Mouse (Mus musculus) C2C12 (cell line): Measurements from ENCODE around the gene Acpp. TPM values are rescaled to one million over a fixed set of nuclear protein-coding genes. Genes with fewer than 3 reads are reported as not detected.
"Not testable (repeated sequence)": the region's sequence is repeated elsewhere in the genome, so short reads cannot be mapped to it uniquely, and the experiment has no call there.

Experiments used
- H3K27me3 ChIP-seq: one replicate; pipeline ENCODE4 v1.6.1; 2011; ENCODE audit not compliant: control insufficient read depth, insufficient read depth, insufficient read length
- H3K36me3 ChIP-seq: one replicate; pipeline ENCODE4 v1.6.1; 2011; ENCODE audit not compliant: control insufficient read depth, insufficient read depth
- H3K4me3 ChIP-seq: one replicate; pipeline ENCODE4 v1.5.1; 2011; ENCODE audit warnings: mild to moderate bottlenecking, control low read depth; ENCODE audit not compliant: poor library complexity, insufficient read depth, severe bottlenecking
- H3K79me2 ChIP-seq: one replicate; pipeline ENCODE4 v1.6.1; 2011; ENCODE audit not compliant: control insufficient read depth, insufficient read depth
- H3K79me3 ChIP-seq: one replicate; pipeline ENCODE4 v1.6.1; 2011; ENCODE audit warnings: low read depth, control low read depth
- H3ac ChIP-seq: one replicate; pipeline ENCODE3; 2011; ENCODE audit warnings: low read depth; ENCODE audit not compliant: control insufficient read depth, insufficient read length
- CEBPB ChIP-seq: IDR thresholded peaks from one replicate; pipeline ENCODE4 v1.6.1; 2011; ENCODE audit warnings: low read depth, mild to moderate bottlenecking, control low read depth, moderate library complexity
- CTCF ChIP-seq: IDR thresholded peaks from one replicate; pipeline ENCODE4 v1.5.1; 2011; ENCODE audit not compliant: control insufficient read depth, insufficient read depth, insufficient read length
- FOSL1 ChIP-seq: IDR thresholded peaks from one replicate; pipeline ENCODE4 v1.8.0; 2011; ENCODE audit warnings: mild to moderate bottlenecking, low read length; ENCODE audit not compliant: poor library complexity, insufficient read depth, severe bottlenecking
- MAX ChIP-seq: IDR thresholded peaks from one replicate; pipeline ENCODE4 v1.6.1; 2011; ENCODE audit warnings: mild to moderate bottlenecking, control low read depth
- MYOD1 ChIP-seq: IDR thresholded peaks from one replicate; pipeline ENCODE4 v1.6.1; 2011; ENCODE audit warnings: low read depth; ENCODE audit not compliant: control insufficient read depth, insufficient read length
- MYOG ChIP-seq: IDR thresholded peaks from one replicate; pipeline ENCODE4 v1.6.1; 2011; ENCODE audit not compliant: control insufficient read depth, insufficient read length; ENCODE audit errors: extremely low read depth
- USF1 ChIP-seq: IDR thresholded peaks from one replicate; pipeline ENCODE4 v1.6.1; 2011; ENCODE audit warnings: low read depth, mild to moderate bottlenecking, control low read depth, moderate library complexity
- long read RNA-seq, 2 experiments: library from polyadenylated mRNA; unstranded; transcript quantifications; one replicate each; pipeline ENCODE4 v2.0.0; 2019 to 2020
- polyA plus RNA-seq: library from polyadenylated mRNA; unstranded; fragments of >200 nt; fragmentation: generic; extraction: Trizol; gene quantifications from one replicate; pipeline ENCODE4 v1.2.1, GENCODE M21; 2012; ENCODE audit warnings: missing spikeins

The Acpp gene
- 0.04 TPM for polyA plus RNA-seq
- long read RNA-seq, experiment 1, result 0 reads
- long read RNA-seq, experiment 2, result 0 reads

GRCm38 (mm10) chr9:104337183-104337931 lies at the start of gene Acpp:
Acpp (minus strand) TSS chr9:104337748.
- H3ac ChIP-seq, result no peak within 1 kb of the TSS
- no peaks in the 10 kb centered on the region for H3K36me3 ChIP-seq
- no peak for TF ChIP-seq MYOD1
- no peak for TF ChIP-seq FOSL1
- no peak for TF ChIP-seq MYOG
- no peak for TF ChIP-seq CTCF
- no peaks in the 10 kb centered on the region for H3K27me3 ChIP-seq
- H3K79me2 ChIP-seq, result no peaks in the 10 kb centered on the region
- H3K79me3 ChIP-seq, result no peaks in the 10 kb centered on the region
- no peak within 1 kb of the TSS for H3K4me3 ChIP-seq

- H3ac ChIP-seq, result no peak overlapping the region
- no peaks in the 10 kb centered on the region for H3K36me3 ChIP-seq
- H3K27me3 ChIP-seq, result no peaks in the 10 kb centered on the region
- H3K79me3 ChIP-seq, result no peaks in the 10 kb centered on the region
- TF ChIP-seq CTCF (no peak), CEBPB (no peak), FOSL1 (no peak), USF1 (no peak), MYOG (no peak), MAX (no peak), MYOD1 (no peak)
- H3K79me2 ChIP-seq, result no peaks in the 10 kb centered on the region
- no peak overlapping the region for H3K4me3 ChIP-seq
Measured at GRCm38 (mm10) chr9:104382571-104383170, 45.1 kb upstream of the Acpp start.

GRCm38 (mm10) chr9:104379532-104380162 lies 42.1 kb upstream of the Acpp start:
- no peak overlapping the region for H3ac ChIP-seq
- H3K79me3 ChIP-seq, result no peaks in the 10 kb centered on the region
- no peaks in the 10 kb centered on the region for H3K27me3 ChIP-seq
- no peaks in the 10 kb centered on the region for H3K36me3 ChIP-seq
- no peaks in the 10 kb centered on the region for H3K79me2 ChIP-seq
- H3K4me3 ChIP-seq, result no peak overlapping the region
- TF ChIP-seq MAX (no peak), MYOD1 (peak; percentile 24)

GRCm38 (mm10) chr9:104375573-104375972 lies 38.0 kb upstream of the Acpp start:
- no peak for TF ChIP-seq USF1
- TF ChIP-seq MYOD1, result peak; percentile 96
- peak; percentile 36 for TF ChIP-seq CEBPB
- TF ChIP-seq MYOG, result no peak
- TF ChIP-seq CTCF, result no peak
- TF ChIP-seq MAX, result no peak
- TF ChIP-seq FOSL1, result peak; percentile 82
- H3K79me2 ChIP-seq, result no peaks in the 10 kb centered on the region
- H3ac ChIP-seq, result no peak overlapping the region
- H3K79me3 ChIP-seq, result no peaks in the 10 kb centered on the region
- no peaks in the 10 kb centered on the region for H3K36me3 ChIP-seq
- no peaks in the 10 kb centered on the region for H3K27me3 ChIP-seq
- H3K4me3 ChIP-seq, result no peak overlapping the region

- no peak overlapping the region for H3ac ChIP-seq
- H3K79me2 ChIP-seq, result no peaks in the 10 kb centered on the region
- H3K79me3 ChIP-seq, result no peaks in the 10 kb centered on the region
- H3K27me3 ChIP-seq, result no peaks in the 10 kb centered on the region
- no peaks in the 10 kb centered on the region for H3K36me3 ChIP-seq
- H3K4me3 ChIP-seq, result no peak overlapping the region
- TF ChIP-seq USF1, result no peak
- TF ChIP-seq CTCF, result peak; percentile 31
- no peak for TF ChIP-seq CEBPB
- TF ChIP-seq MYOD1, result no peak
- TF ChIP-seq MAX, result no peak
Measured at GRCm38 (mm10) chr9:104373253-104373652, 35.7 kb upstream of the Acpp start.

GRCm38 (mm10) chr9:104366983-104367382 lies 29.4 kb upstream of the Acpp start:
- Histone ChIP-seq H3ac (no peak overlapping the region), H3K79me3 (no peaks in the 10 kb centered on the region), H3K36me3 (no peaks in the 10 kb centered on the region), H3K4me3 (no peak overlapping the region), H3K79me2 (no peaks in the 10 kb centered on the region), H3K27me3 (no peaks in the 10 kb centered on the region)
- TF ChIP-seq MAX (no peak), CTCF (no peak), MYOD1 (no peak), FOSL1 (no peak), CEBPB (no peak), USF1 (no peak), MYOG (no peak)

- not testable (repeated sequence) for H3K79me2 ChIP-seq, H3K27me3 ChIP-seq, H3K36me3 ChIP-seq, H3K4me3 ChIP-seq, H3ac ChIP-seq, H3K79me3 ChIP-seq
Measured at GRCm38 (mm10) chr9:104361951-104362350, 24.4 kb upstream of the Acpp start.
